Mouse (Mus musculus): ENCODE measurements at regions not wholly inside any gene's neighbourhood (a gene's known extent, or its start where the extent isn't known, plus 50 kb on each side); places are given as distances from the start of the nearest gene placed in this dataset.
A peak's percentile ranks its signal among the peaks of the same experiment; 100 is the strongest.

- DNase-seq (ENCODE audit: low read depth): no peak
These were observed 473.0 kb downstream of the Hs3st4 start for GRCm38 (mm10) chr7:124455659-124456058.

GRCm38 (mm10) chr7:124487326-124487725 is 504.7 kb downstream of the Hs3st4 start:
- DNase-seq (ENCODE audit: low read depth): no peak

- no peak for DNase-seq (ENCODE audit: low read depth)
These were observed 508.6 kb downstream of the Hs3st4 start for GRCm38 (mm10) chr7:124491109-124491793.

- DNase-seq (ENCODE audit: low read depth): no peak
These were observed 509.3 kb downstream of the Hs3st4 start for GRCm38 (mm10) chr7:124491851-124492390.

GRCm38 (mm10) chr7:124500636-124501035 is 518.0 kb downstream of the Hs3st4 start:
- DNase-seq (ENCODE audit: low read depth): no peak

- DNase-seq (ENCODE audit: low read depth): no peak
These were observed 520.1 kb downstream of the Hs3st4 start for GRCm38 (mm10) chr7:124502760-124503159.

- no peak for DNase-seq (ENCODE audit: low read depth)
These were observed 566.4 kb downstream of the Hs3st4 start for GRCm38 (mm10) chr7:124549038-124549437.

GRCm38 (mm10) chr7:124557213-124557612 is 574.5 kb downstream of the Hs3st4 start:
- no peak for DNase-seq (ENCODE audit: low read depth)

GRCm38 (mm10) chr7:124570804-124571203 is 588.1 kb downstream of the Hs3st4 start:
- DNase-seq (ENCODE audit: low read depth): no peak

GRCm38 (mm10) chr7:124573666-124574065 is 591.0 kb downstream of the Hs3st4 start:
- no peak for DNase-seq (ENCODE audit: low read depth)

- DNase-seq (ENCODE audit: low read depth): no peak
These were observed 598.7 kb downstream of the Hs3st4 start for GRCm38 (mm10) chr7:124581342-124581741.

GRCm38 (mm10) chr7:124585296-124585695 is 602.6 kb downstream of the Hs3st4 start:
- no peak for DNase-seq (ENCODE audit: low read depth)

- no peak for DNase-seq (ENCODE audit: low read depth)
These were observed 608.7 kb downstream of the Hs3st4 start for GRCm38 (mm10) chr7:124591369-124591768.

GRCm38 (mm10) chr7:124593462-124593861 is 610.8 kb downstream of the Hs3st4 start:
- no peak for DNase-seq (ENCODE audit: low read depth)

- no peak for DNase-seq (ENCODE audit: low read depth)
These were observed 618.1 kb downstream of the Hs3st4 start for GRCm38 (mm10) chr7:124600767-124601166.

- DNase-seq (ENCODE audit: low read depth): no peak
These were observed 621.9 kb downstream of the Hs3st4 start for GRCm38 (mm10) chr7:124604581-124604980.

GRCm38 (mm10) chr7:124605978-124606377 is 623.3 kb downstream of the Hs3st4 start:
- DNase-seq (ENCODE audit: low read depth): no peak

GRCm38 (mm10) chr7:124607061-124607460 is 624.4 kb downstream of the Hs3st4 start:
- no peak for DNase-seq (ENCODE audit: low read depth)

GRCm38 (mm10) chr7:124610437-124610836 is 627.8 kb downstream of the Hs3st4 start:
- DNase-seq (ENCODE audit: low read depth): no peak

GRCm38 (mm10) chr7:124647131-124647530 is 664.5 kb downstream of the Hs3st4 start:
- DNase-seq (ENCODE audit: low read depth): no peak

GRCm38 (mm10) chr7:124667180-124667968 is 684.7 kb downstream of the Hs3st4 start:
- DNase-seq (ENCODE audit: low read depth): no peak

- DNase-seq (ENCODE audit: low read depth): no peak
These were observed 685.4 kb downstream of the Hs3st4 start for GRCm38 (mm10) chr7:124668058-124668457.

GRCm38 (mm10) chr7:124670477-124670876 is 687.8 kb downstream of the Hs3st4 start:
- peak; percentile 4 for DNase-seq (ENCODE audit: low read depth)

Measured in NIH3T3 (cell line).